Mouse (Mus musculus): ENCODE measurements around the gene Npat. TPM values are rescaled to one million over a fixed set of nuclear protein-coding genes. Genes with fewer than 3 reads are reported as not detected.

Npat gene
- 1 to 10 TPM; 5.1 to 5.3 TPM for total RNA-seq (2021)
- long read RNA-seq, experiment 1, full-length matches to known transcripts: 1 of 1 reads
- long read RNA-seq, experiment 1, partial matches to known transcripts: 0 of 1 reads
- long read RNA-seq, experiment 1, other reads (novel, unspliced or antisense): 0 of 1 reads
- long read RNA-seq, experiment 2, partial matches to known transcripts: 0 of 1 reads
- long read RNA-seq, experiment 2, other reads (novel, unspliced or antisense): 1 of 1 reads

DNA sequence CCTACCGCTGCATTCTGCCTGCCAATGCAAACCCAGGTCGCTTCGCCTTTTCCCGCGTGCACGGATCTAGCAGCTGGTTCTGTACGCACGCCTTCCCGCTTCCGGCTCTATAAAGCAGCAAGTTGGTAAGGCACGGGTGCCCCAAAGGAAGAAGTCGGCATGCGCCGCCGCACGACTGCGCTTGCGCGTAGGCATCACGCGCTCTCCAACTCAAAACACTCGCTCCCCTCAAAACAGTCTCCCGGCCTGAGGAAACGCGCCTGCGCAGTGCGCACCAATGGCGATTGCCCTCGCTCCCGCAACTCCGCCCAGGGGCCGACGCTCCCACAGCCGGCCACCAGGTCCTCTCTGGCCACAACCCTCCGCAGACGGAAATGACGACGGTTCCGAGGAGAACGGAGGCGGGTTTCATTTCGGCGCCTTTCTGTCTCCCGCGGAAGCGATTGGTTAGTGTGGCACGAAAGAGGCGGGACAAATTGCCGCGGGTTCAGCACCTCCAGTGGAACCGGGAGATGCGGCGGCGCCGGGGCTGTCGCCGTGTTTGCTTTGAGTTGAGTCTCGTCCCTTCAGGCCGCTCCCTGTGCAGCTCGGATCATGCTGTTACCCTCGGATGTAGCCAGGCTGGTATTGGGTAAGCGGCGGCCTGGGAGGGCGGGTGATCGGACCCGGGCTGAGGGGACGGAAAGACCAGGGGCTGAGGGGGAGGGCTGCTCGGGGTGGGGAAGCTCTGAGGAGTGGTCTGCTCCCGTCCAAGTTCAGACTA is at the start of gene Npat, which contains the start of gene Atm:
TSS of gene Npat (plus strand) at position 490 of the 763 bp plus-strand sequence.
TSS of gene Atm (minus strand) at position 183 of the 763 bp plus-strand sequence.
- peak; percentile 98 to 100 for DNase-seq

GRCm38 (mm10) chr9:53508053-53508452 is 28.8 kb upstream of the Npat start:
- peak in 1 of 2 experiments; percentile 26 for DNase-seq

DNA sequence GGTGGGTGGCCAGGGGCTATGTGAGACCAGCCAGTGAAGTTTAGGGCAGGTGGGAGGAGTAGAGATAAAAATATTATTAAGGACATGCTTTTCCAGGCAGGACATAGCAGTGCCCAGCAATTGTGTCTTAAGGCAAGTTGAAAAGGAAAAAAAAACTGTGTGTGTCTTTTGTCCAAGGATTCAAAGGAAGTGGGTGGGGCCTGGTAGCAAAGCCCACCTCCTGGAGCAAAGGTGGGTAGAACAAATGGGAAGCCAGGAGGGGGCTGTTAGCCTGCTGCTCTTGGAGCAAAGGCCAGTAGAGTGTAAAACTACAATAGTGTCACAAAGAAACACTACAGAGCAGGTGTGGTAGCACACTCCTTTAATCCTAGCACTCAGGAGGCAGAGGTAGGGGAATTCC is 22.8 kb upstream of the Npat start:
- DNase-seq: no peak

DNA sequence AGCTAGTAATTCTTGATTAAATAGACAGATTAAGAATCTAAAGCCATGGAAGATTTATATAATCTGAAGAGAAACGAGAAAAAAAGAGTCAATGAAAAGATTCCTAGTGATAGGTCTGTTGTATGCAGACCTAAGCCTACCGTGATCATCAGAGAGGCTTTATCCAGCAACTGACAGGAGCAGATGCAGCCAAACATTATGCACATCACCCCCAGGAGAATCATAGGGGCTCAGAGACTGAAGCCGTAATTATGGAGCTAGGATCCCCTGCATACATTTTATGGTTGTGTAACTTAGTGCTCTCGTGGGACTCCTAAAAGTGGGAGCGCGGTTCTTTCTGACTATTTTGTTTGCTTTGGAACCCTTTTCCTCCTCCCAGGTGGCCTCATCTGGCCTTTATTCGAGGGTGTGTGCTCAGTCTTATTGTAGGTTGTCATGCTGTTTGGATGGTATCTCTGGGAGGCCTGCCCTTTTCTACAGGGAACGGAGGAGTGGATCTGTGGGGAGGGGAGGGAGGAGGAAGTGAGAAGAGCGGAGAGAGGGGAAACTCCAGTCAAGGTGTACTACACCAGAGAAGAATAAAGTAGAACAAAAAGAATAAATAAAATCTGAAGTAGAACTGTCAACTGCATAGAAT is 19.4 kb upstream of the Npat start:
- DNase-seq: no peak

DNA sequence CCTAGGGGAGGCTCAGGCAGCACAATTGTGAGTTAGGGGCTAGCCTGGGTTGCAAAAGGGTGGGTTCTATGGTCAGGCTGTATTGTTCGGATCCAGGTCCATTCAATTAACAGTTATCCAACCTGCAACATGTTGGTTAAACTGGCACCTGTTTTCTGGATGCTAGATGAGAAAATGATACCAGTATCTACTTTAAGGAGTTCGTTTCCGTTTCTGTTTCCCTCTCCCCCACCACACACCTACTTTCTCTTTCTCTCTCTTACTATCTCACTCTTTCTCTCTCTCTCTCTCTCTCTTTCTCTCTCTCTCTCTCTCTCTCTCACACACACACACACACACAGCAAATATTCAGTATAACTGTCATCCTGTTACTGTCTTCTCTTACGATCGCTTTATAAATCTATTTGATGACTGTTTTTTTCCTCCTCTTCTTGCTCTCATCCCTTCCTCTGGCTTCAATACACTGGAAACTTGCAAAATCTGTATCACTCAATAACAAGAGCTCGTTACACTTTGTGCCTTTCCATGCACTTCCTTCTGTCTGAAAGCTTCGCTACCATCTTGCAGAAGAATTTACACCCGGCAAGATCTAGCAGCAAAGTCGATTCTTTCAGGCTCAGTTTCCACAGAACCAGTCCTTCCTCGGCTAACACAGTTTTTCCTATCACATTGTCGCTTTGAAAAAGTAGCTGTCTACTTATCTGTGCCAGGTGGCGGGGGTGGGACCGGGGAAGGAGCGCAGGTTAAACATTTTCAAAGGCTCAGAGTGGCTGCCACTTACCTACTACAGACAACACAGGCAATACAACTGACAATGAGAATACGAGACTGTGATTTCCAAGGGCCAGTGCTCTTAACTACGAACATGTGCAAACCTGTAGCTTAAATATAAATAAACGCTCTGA is 1.2 kb upstream of the Npat start:
- peak in 1 of 2 experiments; percentile 24 for DNase-seq

- no peak for DNase-seq
Measured at GRCm38 (mm10) chr9:53537336-53537965, 604 bp downstream of the Npat start.

- DNase-seq: no peak
Measured at GRCm38 (mm10) chr9:53570662-53571061, 33.8 kb downstream of the Npat start.

- peak; percentile 34 to 55 for DNase-seq
Measured at GRCm38 (mm10) chr9:53572516-53573307, 35.9 kb downstream of the Npat start.

DNA sequence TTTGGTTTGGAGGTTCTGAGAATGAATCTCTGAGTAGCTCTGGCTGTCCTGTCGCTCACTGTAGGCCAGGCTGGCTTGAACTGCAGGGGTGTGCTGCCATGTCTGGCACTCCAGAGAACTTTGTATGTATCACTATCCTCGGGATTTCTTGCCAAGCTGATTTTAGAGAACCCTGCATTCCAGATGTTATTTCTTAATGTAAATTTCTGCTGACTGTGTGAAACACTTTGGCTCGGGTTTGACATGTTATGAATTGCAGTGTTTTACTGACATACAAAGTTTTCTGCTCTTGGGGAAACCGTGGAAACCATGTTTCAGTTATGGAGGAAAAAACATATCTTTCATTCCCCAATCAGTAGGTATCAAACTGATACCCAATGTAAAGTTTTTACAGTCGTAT is 38.9 kb downstream of the Npat start:
- no peak for DNase-seq

- no peak for DNase-seq
Measured at GRCm38 (mm10) chr9:53581870-53582269, 45.0 kb downstream of the Npat start.

DNA sequence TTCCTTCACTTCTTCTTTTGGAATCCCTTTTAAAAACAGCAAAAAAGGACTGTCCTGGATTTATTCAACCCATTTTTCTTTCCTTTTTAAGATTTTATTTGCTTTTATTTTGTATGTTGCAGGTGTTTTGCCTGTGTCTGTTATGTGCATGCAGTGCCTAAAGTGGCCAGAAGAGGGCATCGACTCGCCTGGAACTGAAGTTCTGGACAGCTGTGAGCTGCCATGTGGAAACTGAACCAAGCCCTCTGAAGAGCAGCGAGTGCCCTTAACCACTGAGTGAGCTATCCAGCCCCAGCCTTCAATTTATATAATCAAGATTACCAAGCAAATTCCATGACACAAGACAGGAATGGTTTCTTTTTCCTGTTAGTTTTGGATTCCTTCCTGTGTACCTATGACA is 57.9 kb downstream of the Npat start:
- DNase-seq: peak; percentile 62 to 87

DNA sequence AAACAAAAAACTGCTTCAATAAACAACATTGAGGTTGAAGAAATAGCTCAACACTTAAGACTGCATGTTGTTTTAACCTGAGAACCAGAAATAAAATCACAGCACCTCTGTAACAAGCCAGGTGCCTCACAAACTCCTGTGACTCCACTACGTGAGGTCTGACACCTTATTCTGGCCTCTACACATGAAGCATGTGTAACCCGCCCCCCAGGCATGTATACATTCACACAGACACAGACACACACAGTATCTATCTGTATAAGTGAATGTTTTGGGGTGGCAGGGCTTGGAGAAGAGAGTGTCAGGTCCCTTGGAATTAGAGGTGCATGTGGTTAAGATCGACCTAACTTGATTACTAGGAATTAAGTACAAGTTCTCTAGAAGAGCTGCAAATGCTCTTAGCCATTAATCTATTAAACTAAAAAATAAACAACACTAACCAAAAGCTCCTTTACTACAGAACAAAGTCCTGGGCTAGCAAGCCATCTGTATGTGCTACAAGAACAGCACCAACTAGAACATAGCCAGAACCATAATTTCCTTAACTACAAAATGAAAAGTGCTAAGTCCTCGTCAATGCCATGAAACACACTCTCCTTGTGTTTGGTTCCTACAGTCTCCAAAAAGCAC is 60.2 kb downstream of the Npat start:
- no peak for DNase-seq

GRCm38 (mm10) chr9:53598631-53599030 is 61.8 kb downstream of the Npat start:
- DNase-seq: no peak

DNA sequence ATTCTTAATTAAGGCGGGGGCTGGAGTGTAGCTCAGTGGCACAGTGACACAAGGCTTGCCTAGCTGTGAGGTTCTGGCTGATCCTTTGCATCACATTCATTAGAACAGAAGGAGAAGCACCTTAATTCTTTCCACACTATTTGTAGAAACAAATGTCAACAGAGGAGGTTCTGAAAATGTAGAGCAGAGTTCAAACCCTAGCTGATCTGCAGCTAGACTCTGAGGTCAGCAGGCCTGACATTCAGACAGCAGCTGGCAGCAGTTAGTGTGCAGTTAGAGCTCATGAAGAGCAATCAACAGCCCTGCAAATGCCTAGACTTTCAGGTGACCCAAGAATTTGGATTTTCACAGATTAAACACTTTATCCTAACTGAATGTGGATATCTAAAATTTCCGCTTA is 64.7 kb downstream of the Npat start:
- DNase-seq: peak; percentile 34 to 68

DNA sequence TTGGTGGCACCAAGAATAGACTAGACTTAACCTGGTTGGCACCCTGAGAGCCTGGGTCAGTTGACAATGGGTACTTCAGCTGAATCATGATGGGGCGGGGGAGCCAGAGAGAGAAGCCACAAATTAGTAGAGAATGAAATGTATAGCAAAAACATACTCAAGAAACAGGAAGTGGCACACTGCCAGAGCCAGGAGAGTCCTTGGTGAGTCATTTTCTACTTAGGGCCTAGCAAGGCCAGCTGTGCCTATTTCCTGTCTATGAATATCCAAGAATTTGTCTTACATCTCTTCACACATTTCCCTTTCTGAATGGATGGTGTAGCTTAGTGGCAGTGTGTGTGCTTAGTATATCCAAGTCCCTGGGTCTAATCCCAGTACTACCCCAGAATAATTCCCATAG is 66.5 kb downstream of the Npat start:
- DNase-seq: peak in 1 of 2 experiments; percentile 21

DNA sequence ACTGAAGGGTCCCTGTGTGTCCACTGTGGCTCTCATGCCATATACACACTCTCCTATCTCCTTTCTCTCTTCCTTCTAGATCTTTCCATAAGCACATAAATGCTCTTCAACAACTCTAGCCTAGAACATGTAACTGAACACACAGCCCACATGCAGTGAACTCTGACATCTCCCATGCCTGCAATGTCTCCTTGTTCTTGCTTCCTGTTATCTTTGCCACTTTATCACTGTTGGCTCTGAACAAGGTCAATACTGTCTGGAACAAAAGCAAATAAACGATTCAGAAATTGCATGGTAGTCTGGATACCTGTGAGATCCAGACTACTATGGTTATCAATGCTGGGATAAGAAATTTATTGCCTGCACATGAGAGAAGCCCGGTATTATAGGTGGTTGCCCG is 67.0 kb downstream of the Npat start:
- DNase-seq: no peak

DNA sequence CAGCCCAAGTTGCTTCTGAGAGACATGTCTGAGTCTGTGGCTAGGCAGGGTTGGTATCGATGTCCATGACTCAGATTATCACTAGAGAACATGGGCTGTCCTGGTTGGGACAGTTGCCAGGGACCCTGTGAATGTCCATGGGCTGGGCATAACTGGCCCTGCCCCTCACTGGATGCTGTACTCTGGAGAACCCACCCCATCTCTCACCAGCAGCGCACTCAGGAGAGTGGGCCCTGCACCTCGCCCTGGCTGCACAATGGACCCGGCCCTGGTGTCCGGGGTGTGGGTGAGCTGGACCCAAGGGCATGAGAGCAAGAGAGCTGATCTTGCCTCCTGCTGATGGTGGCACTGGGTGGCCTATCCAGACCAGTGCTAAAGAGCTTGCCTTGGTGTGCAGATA is 68.1 kb downstream of the Npat start:
- DNase-seq: no peak

DNA sequence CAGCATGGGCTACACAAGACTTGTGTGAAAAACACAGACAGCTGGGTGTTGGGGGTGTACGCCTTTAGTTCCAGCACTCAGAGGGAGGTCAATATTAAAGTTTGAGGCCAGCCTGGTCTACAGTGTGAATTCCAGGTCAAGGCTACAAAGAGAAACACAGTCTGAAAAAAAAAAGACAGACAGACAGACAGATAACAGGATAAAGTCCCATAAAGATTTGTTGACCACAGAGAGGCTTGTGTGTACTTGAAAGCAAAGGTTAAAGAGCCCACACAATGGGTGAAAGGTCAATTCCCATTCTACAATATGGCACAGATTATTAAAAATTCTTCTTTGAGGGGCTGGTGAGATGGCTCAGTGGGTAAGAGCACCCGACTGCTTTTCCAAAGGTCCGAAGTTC is 70.3 kb downstream of the Npat start:
- DNase-seq: no peak

DNA sequence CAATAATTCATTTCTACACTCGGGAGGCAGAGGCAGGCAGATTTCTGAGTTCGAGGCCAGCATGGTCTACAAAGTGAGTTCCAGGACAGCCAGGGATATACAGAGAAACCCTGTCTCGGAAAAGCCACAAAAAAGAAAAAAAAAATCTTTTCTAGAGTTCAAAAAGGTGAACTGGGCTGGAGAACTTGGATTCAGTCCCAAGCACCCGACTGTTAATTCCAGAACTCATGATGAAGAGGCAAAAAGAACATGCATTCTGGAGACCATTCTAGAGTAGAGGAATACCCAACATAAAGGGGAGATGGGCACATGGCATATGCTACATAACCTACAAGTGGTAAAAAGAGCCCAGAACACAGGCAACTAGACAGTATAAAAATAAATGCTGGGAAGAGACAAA is 71.0 kb downstream of the Npat start:
- DNase-seq: no peak

GRCm38 (mm10) chr9:53609306-53609967 is 72.6 kb downstream of the Npat start:
- peak in 1 of 2 experiments; percentile 42 for DNase-seq
